Mouse (Mus musculus) intestine, embryonic 14.5 days (tissue): ENCODE data around the gene Galns. TPM values are rescaled to one million over a fixed set of nuclear protein-coding genes. Genes with fewer than 3 reads are reported as not detected.
A peak's percentile ranks its signal among the peaks of the same experiment; 100 is the strongest.
"Not testable (repeated sequence)": the region's sequence is repeated elsewhere in the genome, so short reads cannot be mapped to it uniquely, and the experiment has no call there.

Experiments used
- ATAC-seq: fragments of 200-750 bp; cut with Nextera tagmentation; replicated peaks from 2 replicates; pipeline ENCODE4 v1.8.0; 2017; ENCODE audit warnings: low read depth, moderate number of reproducible peaks, moderate TSS enrichment, moderate library complexity; ENCODE audit not compliant: low FRiP score, low TSS enrichment
- DNase-seq: peaks from one replicate; pipeline ENCODE4 v3.0.0-alpha.2; 2018; ENCODE audit warnings: low spot score
- H3K27ac ChIP-seq: fragments of 300-500 bp; sonication (generic); 2 replicates; pipeline ENCODE4 v1.5.1; 2014; ENCODE audit warnings: low read depth, mild to moderate bottlenecking, control low read depth
- H3K27me3 ChIP-seq: fragments of 300-500 bp; sonication (generic); replicated peaks from 2 replicates; pipeline ENCODE4 v1.6.1; 2014; ENCODE audit warnings: low read length, control low read depth; ENCODE audit not compliant: control insufficient read depth, insufficient read depth
- H3K36me3 ChIP-seq: fragments of 300-500 bp; sonication (generic); 2 replicates; pipeline ENCODE4 v1.6.1; 2014; ENCODE audit warnings: low read length, control low read depth; ENCODE audit not compliant: control insufficient read depth, insufficient read depth
- H3K4me1 ChIP-seq: fragments of 300-500 bp; sonication (generic); replicated peaks from 2 replicates; pipeline ENCODE4 v1.6.1; 2014; ENCODE audit warnings: low read length, control low read depth, mixed read lengths; ENCODE audit not compliant: control insufficient read depth, insufficient read depth
- H3K4me2 ChIP-seq: fragments of 300-500 bp; sonication (generic); 2 replicates; pipeline ENCODE4 v1.6.1; 2014; ENCODE audit warnings: low read length
- H3K4me3 ChIP-seq: fragments of 300-500 bp; sonication (generic); 2 replicates; pipeline ENCODE4 v1.5.1; 2014; ENCODE audit warnings: low read depth, low read length, control low read depth, mixed read lengths
- H3K9ac ChIP-seq: fragments of 300-500 bp; sonication (generic); 2 replicates; pipeline ENCODE4 v1.6.1; 2014; ENCODE audit warnings: mild to moderate bottlenecking, low read length
- H3K9me3 ChIP-seq: fragments of 300-500 bp; sonication (generic); 2 replicates; pipeline ENCODE4 v1.6.1; 2016; ENCODE audit warnings: low read length, control low read depth; ENCODE audit not compliant: control insufficient read depth
- WGBS: fragments of 180-500 bp; shearing (Covaris S2); extraction: QIAGEN DNeasy Blood & Tissue Kit; methylation state at CpG from one replicate; pipeline ENCODE4 v1.1.7; 2014; 5-methylcytosine and 5-hydroxymethylcytosine counted together
- polyA plus RNA-seq: library from polyadenylated mRNA; unstranded; fragments of >200 nt; fragmentation: Nextera tagmentation; extraction: Ambion mirVana; gene quantifications from 2 replicates; pipeline ENCODE4 v1.2.1, GENCODE M21; 2014

The Galns gene
- polyA plus RNA-seq, 1 experiment from 2014 or later, result 12.2 TPM

- 0 out of 2 replicates have a peak, but pooled peaks have one; percentile 0 for ATAC-seq
- WGBS, result 14% methylated on average over 21 of the region's 21 CpGs
Observed at GRCm38 (mm10) chr8:122575735-122576647, 35.3 kb downstream of the Galns start.

GRCm38 (mm10) chr8:122575286-122575685, 36.0 kb downstream of the Galns start:
- H3K27me3 ChIP-seq, result no peaks in the 10 kb centered on the region
- H3K9ac ChIP-seq, result no peak overlapping the region; the same call in 1 of the 2 replicates
- H3K9me3 ChIP-seq, result no peaks in the 10 kb centered on the region
- ATAC-seq (no peak), DNase-seq (no peak)
- H3K27ac ChIP-seq, result no peak overlapping the region
- peaks cover 36% of the 10 kb centered on the region for H3K36me3 ChIP-seq
- 62% methylated on average over 8 of the region's 8 CpGs for WGBS
- H3K4me3 ChIP-seq, result peak overlapping the region; percentile 71
- H3K4me1 ChIP-seq, result peaks cover 35% of the 10 kb centered on the region
- peak overlapping the region; percentile 80 for H3K4me2 ChIP-seq

More at GRCm38 (mm10) chr8:122575735-122576647, 35.3 kb downstream of the Galns start:
- no peaks in the 10 kb centered on the region for H3K9me3 ChIP-seq
- no peak for DNase-seq
- peak overlapping the region; percentile 89 for H3K9ac ChIP-seq
- peaks cover 35% of the 10 kb centered on the region for H3K4me1 ChIP-seq
- peaks cover 28% of the 10 kb centered on the region for H3K36me3 ChIP-seq
- peak overlapping the region; percentile 71 for H3K4me3 ChIP-seq
- H3K4me2 ChIP-seq, result peak overlapping the region; percentile 80
- H3K27ac ChIP-seq, result peak overlapping the region; percentile 79
- no peaks in the 10 kb centered on the region for H3K27me3 ChIP-seq

- H3K9ac ChIP-seq, result no peak overlapping the region
Observed at GRCm38 (mm10) chr8:122574667-122575251, 36.5 kb downstream of the Galns start.

GRCm38 (mm10) chr8:122574264-122574663, 37.0 kb downstream of the Galns start:
- peaks cover 31% of the 10 kb centered on the region for H3K4me1 ChIP-seq
- no peak for DNase-seq
- no peak for ATAC-seq
- peaks cover 46% of the 10 kb centered on the region for H3K36me3 ChIP-seq
- H3K27ac ChIP-seq, result peak overlapping the region; percentile 54
- no peak overlapping the region for H3K9ac ChIP-seq
- WGBS, result 29% methylated on average over 3 of the region's 3 CpGs
- peak overlapping the region; percentile 80 for H3K4me2 ChIP-seq
- no peaks in the 10 kb centered on the region for H3K9me3 ChIP-seq
- H3K4me3 ChIP-seq, result no peak overlapping the region
- no peaks in the 10 kb centered on the region for H3K27me3 ChIP-seq

More at GRCm38 (mm10) chr8:122574667-122575251, 36.5 kb downstream of the Galns start:
- H3K4me3 ChIP-seq, result peak overlapping the region; percentile 71; the same call in 1 of the 2 replicates
- 24% methylated on average over 10 of the region's 10 CpGs for WGBS
- peaks cover 33% of the 10 kb centered on the region for H3K4me1 ChIP-seq
- peak overlapping the region; percentile 54 for H3K27ac ChIP-seq
- H3K36me3 ChIP-seq, result peaks cover 41% of the 10 kb centered on the region
- ATAC-seq, result peak; percentile 16; the same call in 1 of the 2 replicates
- H3K27me3 ChIP-seq, result no peaks in the 10 kb centered on the region
- H3K4me2 ChIP-seq, result peak overlapping the region; percentile 80
- no peaks in the 10 kb centered on the region for H3K9me3 ChIP-seq
- no peak for DNase-seq

GRCm38 (mm10) chr8:122573577-122573976, 37.7 kb downstream of the Galns start:
- 62% methylated on average over 9 of the region's 9 CpGs for WGBS
- Histone ChIP-seq H3K9me3 (no peaks in the 10 kb centered on the region), H3K4me2 (no peak overlapping the region), H3K9ac (no peak overlapping the region), H3K4me3 (no peak overlapping the region), H3K36me3 (peaks cover 46% of the 10 kb centered on the region), H3K27ac (no peak overlapping the region), H3K27me3 (no peaks in the 10 kb centered on the region), H3K4me1 (peaks cover 33% of the 10 kb centered on the region)
- ATAC-seq, result no peak
- no peak for DNase-seq

GRCm38 (mm10) chr8:122573176-122573575, 38.1 kb downstream of the Galns start:
- not testable (repeated sequence) for H3K27ac ChIP-seq, H3K27me3 ChIP-seq, DNase-seq, H3K4me3 ChIP-seq, ATAC-seq, H3K4me2 ChIP-seq, H3K9me3 ChIP-seq, H3K9ac ChIP-seq
- WGBS, result 38% methylated on average over 4 of the region's 4 CpGs
- peaks cover 46% of the 10 kb centered on the region for H3K36me3 ChIP-seq
- peaks cover 33% of the 10 kb centered on the region for H3K4me1 ChIP-seq

GRCm38 (mm10) chr8:122572751-122573150, 38.5 kb downstream of the Galns start:
- Histone ChIP-seq H3K4me1 (peaks cover 33% of the 10 kb centered on the region), H3K4me3 (no peak overlapping the region), H3K4me2 (no peak overlapping the region), H3K27me3 (no peaks in the 10 kb centered on the region), H3K27ac (no peak overlapping the region), H3K36me3 (peaks cover 46% of the 10 kb centered on the region), H3K9me3 (no peaks in the 10 kb centered on the region), H3K9ac (no peak overlapping the region)
- DNase-seq, result no peak
- ATAC-seq, result no peak
- 86% methylated on average over 3 of the region's 3 CpGs for WGBS

GRCm38 (mm10) chr8:122571750-122572267, 39.5 kb downstream of the Galns start:
- H3K9ac ChIP-seq, result no peak overlapping the region
- DNase-seq (no peak), ATAC-seq (no peak)
- H3K4me1 ChIP-seq, result peaks cover 32% of the 10 kb centered on the region
- WGBS, result 86% methylated on average over 17 of the region's 17 CpGs
- H3K27ac ChIP-seq, result no peak overlapping the region
- H3K4me3 ChIP-seq, result no peak overlapping the region
- H3K27me3 ChIP-seq, result no peaks in the 10 kb centered on the region
- peaks cover 46% of the 10 kb centered on the region for H3K36me3 ChIP-seq
- no peaks in the 10 kb centered on the region for H3K9me3 ChIP-seq
- no peak overlapping the region for H3K4me2 ChIP-seq
